Mouse (Mus musculus): ENCODE data around the gene Drg2. TPM values are rescaled to one million over a fixed set of nuclear protein-coding genes. Genes with fewer than 3 reads are reported as not detected.

Gene Drg2
- 86.1 and 92.6 TPM in 2 replicates for polyA plus RNA-seq (2012; rRNA removed)
- polyA plus RNA-seq (2014; fragmentation: Nextera tagmentation; extraction: Ambion mirVana) = 107 and 111 TPM in 2 replicates

- Histone ChIP-seq H3K4me1 (ENCODE audit: control insufficient read depth, insufficient read depth, low read length) (peaks cover 6% of the 10 kb centered on the region; the same call in 1 of the 2 replicates), H3K27ac (replicated peaks; ENCODE audit: low read depth, low read length) (peak within 1 kb of the TSS; percentile 49; the same call in 1 of the 2 replicates), H3K9ac (ENCODE audit: low read depth, low read length, severe bottlenecking) (peak within 1 kb of the TSS; percentile 86), H3K27me3 (ENCODE audit: control insufficient read depth, insufficient read depth, low read length) (no peaks in the 10 kb centered on the region), H3K4me2 (replicated peaks; ENCODE audit: low read depth, low read length, severe bottlenecking) (peak within 1 kb of the TSS; percentile 70), H3K36me3 (ENCODE audit: control insufficient read depth, insufficient read depth, low read length) (peaks cover 31% of the 10 kb centered on the region), H3K4me3 (replicated peaks; ENCODE audit: low read length) (peak within 1 kb of the TSS; percentile 66), H3K9me3 (ENCODE audit: control insufficient read depth, low read length) (no peaks in the 10 kb centered on the region)
- DNase-seq (ENCODE audit: low spot score) = peak; percentile 93
- peak; percentile 71; the same call in 1 of the 2 replicates for TF ChIP-seq POLR2A (IDR thresholded peaks at IDR 0.05; ENCODE audit: borderline replicate concordance, extremely low read depth, insufficient read depth, insufficient read length)
- ATAC-seq (ENCODE audit: low FRiP score, low read depth) = peak; percentile 95
- WGBS = 5% methylated on average over 27 of the region's 27 CpGs
These were observed at the start of gene Drg2 for GRCm38 (mm10) chr11:60454080-60454744. Drg2 (plus strand) TSS chr11:60454591.

DNA sequence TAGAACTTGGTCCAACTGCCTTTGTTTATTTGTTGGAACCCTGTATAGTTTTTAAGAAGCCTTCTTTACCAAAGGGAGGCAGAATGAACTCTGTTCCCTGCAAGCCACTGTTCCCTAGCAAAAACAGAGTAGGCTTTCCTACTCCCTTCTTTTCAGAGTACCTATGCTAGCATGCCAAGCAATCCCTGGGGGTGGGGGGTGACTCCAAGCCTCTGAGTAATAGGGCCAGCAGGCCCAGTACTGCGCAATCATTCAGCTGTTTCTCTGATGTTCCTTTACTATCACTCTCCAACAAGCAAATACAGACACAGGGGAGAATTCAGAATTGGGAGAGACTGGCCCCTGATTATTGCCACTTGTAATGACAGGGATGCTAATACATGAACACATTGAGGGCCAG is 47.8 kb upstream of the Drg2 start:
- peaks cover 76% of the 10 kb centered on the region for H3K36me3 ChIP-seq (ENCODE audit: control insufficient read depth, insufficient read depth, low read length)
- H3K4me3 ChIP-seq (replicated peaks; ENCODE audit: low read length) = no peak overlapping the region
- no peaks in the 10 kb centered on the region for H3K27me3 ChIP-seq (ENCODE audit: control insufficient read depth, insufficient read depth, low read length)
- H3K27ac ChIP-seq (replicated peaks; ENCODE audit: low read depth, low read length) = no peak overlapping the region
- no peak for TF ChIP-seq POLR2A (IDR thresholded peaks at IDR 0.05; ENCODE audit: borderline replicate concordance, extremely low read depth, insufficient read depth, insufficient read length)
- ATAC-seq (ENCODE audit: low FRiP score, low read depth) (no peak), DNase-seq (ENCODE audit: low spot score) (no peak)
- no peaks in the 10 kb centered on the region for H3K9me3 ChIP-seq (ENCODE audit: control insufficient read depth, low read length)
- 97% methylated on average over 1 of the region's 1 CpGs for WGBS
- H3K4me1 ChIP-seq (ENCODE audit: control insufficient read depth, insufficient read depth, low read length) = no peaks in the 10 kb centered on the region
- no peak overlapping the region for H3K9ac ChIP-seq (ENCODE audit: low read depth, low read length, severe bottlenecking)
- H3K4me2 ChIP-seq (replicated peaks; ENCODE audit: low read depth, low read length, severe bottlenecking) = no peak overlapping the region

- no peak for TF ChIP-seq POLR2A (IDR thresholded peaks at IDR 0.05; ENCODE audit: borderline replicate concordance, extremely low read depth, insufficient read depth, insufficient read length)
- H3K9ac ChIP-seq (ENCODE audit: low read depth, low read length, severe bottlenecking) = no peak overlapping the region
- H3K27me3 ChIP-seq (ENCODE audit: control insufficient read depth, insufficient read depth, low read length) = no peaks in the 10 kb centered on the region
- peak; percentile 90 for DNase-seq (ENCODE audit: low spot score)
- no peak for ATAC-seq (ENCODE audit: low FRiP score, low read depth)
- H3K4me1 ChIP-seq (ENCODE audit: control insufficient read depth, insufficient read depth, low read length) = peaks cover 5% of the 10 kb centered on the region
- WGBS = 17% methylated on average over 3 of the region's 3 CpGs
- no peak overlapping the region for H3K27ac ChIP-seq (replicated peaks; ENCODE audit: low read depth, low read length)
- no peak overlapping the region for H3K4me2 ChIP-seq (replicated peaks; ENCODE audit: low read depth, low read length, severe bottlenecking)
- no peaks in the 10 kb centered on the region for H3K9me3 ChIP-seq (ENCODE audit: control insufficient read depth, low read length)
- no peak overlapping the region for H3K4me3 ChIP-seq (replicated peaks; ENCODE audit: low read length)
- H3K36me3 ChIP-seq (ENCODE audit: control insufficient read depth, insufficient read depth, low read length) = peaks cover 25% of the 10 kb centered on the region
These were observed 42.2 kb upstream of the Drg2 start for GRCm38 (mm10) chr11:60412173-60412572.

GRCm38 (mm10) chr11:60412921-60413320 is 41.5 kb upstream of the Drg2 start:
- no peak overlapping the region for H3K9ac ChIP-seq (ENCODE audit: low read depth, low read length, severe bottlenecking)
- no peak for ATAC-seq (ENCODE audit: low FRiP score, low read depth)
- H3K4me3 ChIP-seq (replicated peaks; ENCODE audit: low read length) = no peak overlapping the region
- 85% methylated on average over 2 of the region's 2 CpGs for WGBS
- H3K4me1 ChIP-seq (ENCODE audit: control insufficient read depth, insufficient read depth, low read length) = peaks cover 5% of the 10 kb centered on the region
- no peak overlapping the region for H3K27ac ChIP-seq (replicated peaks; ENCODE audit: low read depth, low read length)
- peaks cover 18% of the 10 kb centered on the region for H3K36me3 ChIP-seq (ENCODE audit: control insufficient read depth, insufficient read depth, low read length)
- no peak for TF ChIP-seq POLR2A (IDR thresholded peaks at IDR 0.05; ENCODE audit: borderline replicate concordance, extremely low read depth, insufficient read depth, insufficient read length)
- H3K27me3 ChIP-seq (ENCODE audit: control insufficient read depth, insufficient read depth, low read length) = no peaks in the 10 kb centered on the region
- no peak overlapping the region for H3K4me2 ChIP-seq (replicated peaks; ENCODE audit: low read depth, low read length, severe bottlenecking)
- no peaks in the 10 kb centered on the region for H3K9me3 ChIP-seq (ENCODE audit: control insufficient read depth, low read length)
- no peak for DNase-seq (ENCODE audit: low spot score)

DNA sequence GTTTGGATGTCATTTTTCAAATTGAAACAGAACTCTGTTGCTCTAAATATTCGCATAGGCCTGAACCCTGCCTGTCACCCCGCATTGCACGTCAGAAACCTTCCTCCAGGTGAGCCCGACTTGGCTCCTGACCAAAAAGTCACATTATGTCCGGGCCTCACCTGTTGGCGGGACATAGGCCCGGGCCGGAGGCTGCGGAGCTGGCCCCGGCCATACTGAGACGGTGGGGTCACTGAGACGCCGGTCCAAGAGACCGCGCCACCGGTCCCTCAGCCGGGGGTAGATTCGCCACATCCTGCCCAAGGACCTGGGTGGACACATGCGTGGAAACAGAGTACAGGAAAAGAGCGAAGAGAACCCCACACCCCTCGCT is 37.8 kb upstream of the Drg2 start:
- ATAC-seq (ENCODE audit: low FRiP score, low read depth) (peak; percentile 27), DNase-seq (ENCODE audit: low spot score) (no peak)
- Histone ChIP-seq H3K27me3 (ENCODE audit: control insufficient read depth, insufficient read depth, low read length) (no peaks in the 10 kb centered on the region), H3K4me1 (ENCODE audit: control insufficient read depth, insufficient read depth, low read length) (peaks cover 15% of the 10 kb centered on the region), H3K36me3 (ENCODE audit: control insufficient read depth, insufficient read depth, low read length) (no peaks in the 10 kb centered on the region), H3K27ac (replicated peaks; ENCODE audit: low read depth, low read length) (peak overlapping the region; percentile 48; the same call in 1 of the 2 replicates), H3K9me3 (ENCODE audit: control insufficient read depth, low read length) (no peaks in the 10 kb centered on the region), H3K4me2 (replicated peaks; ENCODE audit: low read depth, low read length, severe bottlenecking) (peak overlapping the region; percentile 79), H3K9ac (ENCODE audit: low read depth, low read length, severe bottlenecking) (peak overlapping the region; percentile 94), H3K4me3 (replicated peaks; ENCODE audit: low read length) (peak overlapping the region; percentile 98)
- WGBS = 2% methylated on average over 21 of the region's 21 CpGs
- TF ChIP-seq POLR2A (IDR thresholded peaks at IDR 0.05; ENCODE audit: borderline replicate concordance, extremely low read depth, insufficient read depth, insufficient read length) = no peak
